Mouse (Mus musculus): ENCODE data around the gene Gm49403. TPM values are rescaled to one million over a fixed set of nuclear protein-coding genes. Genes with fewer than 3 reads are reported as not detected.

The Gm49403 gene
- polyA plus RNA-seq, 1 experiment, result not detected

DNA sequence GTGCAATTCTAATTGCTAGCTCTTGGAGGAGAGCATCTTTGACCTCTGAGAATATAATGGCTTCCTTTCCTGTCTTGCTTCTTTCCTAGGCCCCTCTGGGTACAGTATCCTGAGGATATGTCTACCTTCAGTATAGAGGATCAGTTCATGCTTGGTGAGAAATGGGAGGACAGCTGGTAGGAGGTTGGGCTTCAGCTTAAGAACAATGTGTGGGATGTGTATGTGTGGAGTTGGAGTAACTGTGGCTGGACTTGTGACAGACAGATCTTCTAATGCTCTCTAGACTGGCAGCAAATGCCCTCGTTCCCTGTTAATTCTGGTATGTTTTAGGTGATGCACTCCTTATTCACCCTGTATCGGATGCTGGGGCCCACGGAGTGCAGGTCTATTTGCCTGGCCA is 30.5 kb downstream of the Gm49403 start:
- H3K79me3 ChIP-seq (ENCODE audit: low read depth), result no peaks in the 10 kb centered on the region
- H3K27me3 ChIP-seq (ENCODE audit: control insufficient read depth, insufficient read depth, insufficient read length), result no peaks in the 10 kb centered on the region
- TF ChIP-seq MYOD1 (IDR thresholded peaks at IDR 0.05; ENCODE audit: control insufficient read depth, insufficient read length, low read depth) (no peak), CEBPB (IDR thresholded peaks at IDR 0.05; ENCODE audit: low read depth) (no peak), FOSL1 (IDR thresholded peaks at IDR 0.05; ENCODE audit: insufficient read depth, low read length, poor library complexity, severe bottlenecking) (no peak), CTCF (IDR thresholded peaks at IDR 0.05; ENCODE audit: control insufficient read depth, insufficient read depth, insufficient read length) (no peak), MYOG (IDR thresholded peaks at IDR 0.05; ENCODE audit: control insufficient read depth, extremely low read depth, insufficient read length) (no peak), MAX (IDR thresholded peaks at IDR 0.05) (no peak), USF1 (IDR thresholded peaks at IDR 0.05; ENCODE audit: low read depth) (no peak)
- H3K4me3 ChIP-seq (ENCODE audit: insufficient read depth, poor library complexity, severe bottlenecking), result no peak overlapping the region
- H3K79me2 ChIP-seq (ENCODE audit: control insufficient read depth, insufficient read depth), result no peaks in the 10 kb centered on the region
- H3ac ChIP-seq (ENCODE audit: control insufficient read depth, insufficient read length, low read depth), result no peak overlapping the region
- H3K36me3 ChIP-seq (ENCODE audit: control insufficient read depth, insufficient read depth), result peaks cover 80% of the 10 kb centered on the region

DNA sequence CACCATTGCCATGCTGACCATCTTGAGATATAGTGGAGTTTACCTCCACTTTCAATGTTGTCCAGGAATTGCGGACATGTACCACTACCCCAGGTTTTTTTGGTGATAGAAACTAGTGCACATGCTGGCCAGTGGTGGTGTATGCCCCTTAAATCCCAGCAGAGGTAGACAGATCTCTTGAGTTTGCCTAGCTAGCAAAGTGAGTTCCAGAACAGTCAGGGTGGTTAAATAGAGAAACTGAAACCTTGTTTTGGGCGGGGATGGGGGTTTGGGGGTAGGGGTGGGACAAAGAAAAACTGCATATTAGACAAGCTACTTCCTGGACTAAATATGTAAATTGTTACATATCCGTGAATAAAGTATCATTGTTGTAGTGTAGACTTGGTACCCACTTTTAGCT is 35.3 kb downstream of the Gm49403 start:
- TF ChIP-seq FOSL1 (IDR thresholded peaks at IDR 0.05; ENCODE audit: insufficient read depth, low read length, poor library complexity, severe bottlenecking) (no peak), CEBPB (IDR thresholded peaks at IDR 0.05; ENCODE audit: low read depth) (no peak), MAX (IDR thresholded peaks at IDR 0.05) (no peak), CTCF (IDR thresholded peaks at IDR 0.05; ENCODE audit: control insufficient read depth, insufficient read depth, insufficient read length) (no peak), MYOG (IDR thresholded peaks at IDR 0.05; ENCODE audit: control insufficient read depth, extremely low read depth, insufficient read length) (no peak), MYOD1 (IDR thresholded peaks at IDR 0.05; ENCODE audit: control insufficient read depth, insufficient read length, low read depth) (no peak), USF1 (IDR thresholded peaks at IDR 0.05; ENCODE audit: low read depth) (no peak)
- H3K4me3 ChIP-seq (ENCODE audit: insufficient read depth, poor library complexity, severe bottlenecking), result no peak overlapping the region

DNA sequence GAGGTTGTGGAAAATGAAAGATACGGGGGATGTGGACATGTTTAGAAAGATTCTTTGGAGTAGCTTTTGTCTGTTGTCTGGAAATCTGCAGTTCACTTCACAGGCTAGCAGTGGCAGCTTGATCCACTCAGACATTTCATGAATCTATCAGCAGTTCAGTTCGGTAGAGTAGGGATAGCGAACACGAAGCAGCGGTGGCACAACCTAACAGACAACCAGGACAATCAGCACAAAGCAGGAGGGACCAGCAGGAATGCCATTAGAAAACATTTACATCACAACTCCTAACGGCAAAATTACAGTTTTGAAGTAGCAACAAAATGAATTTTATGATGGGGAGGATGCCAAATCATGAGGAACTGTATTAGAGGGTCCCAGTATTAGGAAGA is 35.9 kb downstream of the Gm49403 start:
- TF ChIP-seq CEBPB (IDR thresholded peaks at IDR 0.05; ENCODE audit: low read depth), result no peak
- no peak for TF ChIP-seq FOSL1 (IDR thresholded peaks at IDR 0.05; ENCODE audit: insufficient read depth, low read length, poor library complexity, severe bottlenecking)
- TF ChIP-seq CTCF (IDR thresholded peaks at IDR 0.05; ENCODE audit: control insufficient read depth, insufficient read depth, insufficient read length), result no peak
- TF ChIP-seq MYOG (IDR thresholded peaks at IDR 0.05; ENCODE audit: control insufficient read depth, extremely low read depth, insufficient read length), result no peak
- no peak for TF ChIP-seq USF1 (IDR thresholded peaks at IDR 0.05; ENCODE audit: low read depth)
- no peak for TF ChIP-seq MAX (IDR thresholded peaks at IDR 0.05)
- H3ac ChIP-seq (ENCODE audit: control insufficient read depth, insufficient read length, low read depth), result no peak overlapping the region
- H3K27me3 ChIP-seq (ENCODE audit: control insufficient read depth, insufficient read depth, insufficient read length), result no peaks in the 10 kb centered on the region
- H3K4me3 ChIP-seq (ENCODE audit: insufficient read depth, poor library complexity, severe bottlenecking), result no peak overlapping the region
- H3K79me2 ChIP-seq (ENCODE audit: control insufficient read depth, insufficient read depth), result peaks cover 42% of the 10 kb centered on the region
- H3K36me3 ChIP-seq (ENCODE audit: control insufficient read depth, insufficient read depth), result peaks cover 49% of the 10 kb centered on the region
- H3K79me3 ChIP-seq (ENCODE audit: low read depth), result peaks cover 30% of the 10 kb centered on the region

More for the DNA sequence above, 35.3 kb downstream of the Gm49403 start:
- H3K36me3 ChIP-seq (ENCODE audit: control insufficient read depth, insufficient read depth), result peaks cover 56% of the 10 kb centered on the region
- peaks cover 30% of the 10 kb centered on the region for H3K79me3 ChIP-seq (ENCODE audit: low read depth)
- H3ac ChIP-seq (ENCODE audit: control insufficient read depth, insufficient read length, low read depth), result no peak overlapping the region
- no peaks in the 10 kb centered on the region for H3K27me3 ChIP-seq (ENCODE audit: control insufficient read depth, insufficient read depth, insufficient read length)
- H3K79me2 ChIP-seq (ENCODE audit: control insufficient read depth, insufficient read depth), result peaks cover 35% of the 10 kb centered on the region

DNA sequence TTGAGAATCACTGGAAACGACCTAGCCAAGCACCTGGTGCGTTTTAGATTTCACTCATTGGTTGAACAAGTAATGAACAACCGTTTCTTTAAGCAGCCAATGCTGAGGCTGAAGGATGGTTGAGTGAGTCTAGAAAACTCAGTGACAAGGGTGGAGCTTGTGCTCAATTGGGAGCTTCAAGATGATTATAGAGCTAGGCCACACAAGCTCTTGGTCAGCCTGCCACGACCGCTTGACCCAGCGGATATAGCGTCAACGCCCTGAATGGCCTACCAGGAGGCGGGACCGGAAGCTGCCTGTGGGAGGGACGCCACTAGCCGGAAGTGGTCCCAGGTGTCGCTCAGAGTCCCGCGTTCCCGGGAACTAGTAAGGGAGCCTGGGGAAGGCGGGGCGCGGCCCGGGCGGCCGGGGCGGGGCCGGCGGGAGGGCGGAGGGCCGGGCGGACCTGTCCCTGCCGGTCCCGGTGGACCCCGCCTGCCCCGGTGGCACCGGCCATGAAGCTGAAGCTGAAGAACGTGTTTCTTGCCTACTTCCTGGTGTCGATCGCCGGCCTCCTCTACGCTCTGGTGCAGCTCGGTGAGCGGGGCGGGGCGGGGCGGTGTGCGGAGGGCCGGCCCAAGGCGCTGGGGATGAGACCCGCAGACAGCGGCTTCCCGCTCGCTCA is 36.5 kb downstream of the Gm49403 start, which contains the start of gene B3gat3:
B3gat3 (plus strand) TSS at position 302 of the 664 bp plus-strand sequence.
- H3K79me2 ChIP-seq (ENCODE audit: control insufficient read depth, insufficient read depth), result peaks cover 42% of the 10 kb centered on the region
- H3K79me3 ChIP-seq (ENCODE audit: low read depth), result peaks cover 30% of the 10 kb centered on the region
- H3ac ChIP-seq (ENCODE audit: control insufficient read depth, insufficient read length, low read depth), result peak within 1 kb of the TSS; percentile 59
- no peaks in the 10 kb centered on the region for H3K27me3 ChIP-seq (ENCODE audit: control insufficient read depth, insufficient read depth, insufficient read length)
- H3K4me3 ChIP-seq (ENCODE audit: insufficient read depth, poor library complexity, severe bottlenecking), result peak within 1 kb of the TSS; percentile 83
- no peak for TF ChIP-seq FOSL1 (IDR thresholded peaks at IDR 0.05; ENCODE audit: insufficient read depth, low read length, poor library complexity, severe bottlenecking)
- no peak for TF ChIP-seq USF1 (IDR thresholded peaks at IDR 0.05; ENCODE audit: low read depth)
- TF ChIP-seq MAX (IDR thresholded peaks at IDR 0.05), result peak; percentile 65
- TF ChIP-seq MYOD1 (IDR thresholded peaks at IDR 0.05; ENCODE audit: control insufficient read depth, insufficient read length, low read depth), result no peak
- TF ChIP-seq MYOG (IDR thresholded peaks at IDR 0.05; ENCODE audit: control insufficient read depth, extremely low read depth, insufficient read length), result no peak
- TF ChIP-seq CTCF (IDR thresholded peaks at IDR 0.05; ENCODE audit: control insufficient read depth, insufficient read depth, insufficient read length), result no peak
- H3K36me3 ChIP-seq (ENCODE audit: control insufficient read depth, insufficient read depth), result peaks cover 44% of the 10 kb centered on the region

DNA sequence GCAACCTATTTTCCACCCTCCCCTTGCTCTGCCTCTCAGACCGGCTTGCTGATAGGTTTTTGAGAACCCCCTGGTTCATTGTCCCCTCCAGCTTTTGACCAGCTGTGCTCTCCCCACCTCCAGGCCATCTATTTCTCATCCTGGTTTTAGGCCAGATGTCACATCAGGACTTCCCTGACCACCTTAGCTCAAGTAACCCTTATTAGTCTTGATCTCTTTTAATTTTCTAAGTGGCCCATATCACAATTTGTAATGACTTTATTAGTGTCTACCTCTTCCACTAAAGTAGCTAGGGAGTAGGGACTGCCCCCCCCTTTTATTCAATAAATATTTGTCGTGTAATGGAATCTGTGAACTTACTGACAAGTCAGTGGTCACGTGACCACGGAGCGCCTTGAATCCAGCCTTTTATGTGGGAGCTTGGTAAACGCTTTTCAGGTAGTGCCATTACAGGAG is 37.1 kb downstream of the Gm49403 start:
- peaks cover 30% of the 10 kb centered on the region for H3K79me3 ChIP-seq (ENCODE audit: low read depth)
- H3K4me3 ChIP-seq (ENCODE audit: insufficient read depth, poor library complexity, severe bottlenecking), result peak overlapping the region; percentile 83
- H3K27me3 ChIP-seq (ENCODE audit: control insufficient read depth, insufficient read depth, insufficient read length), result no peaks in the 10 kb centered on the region
- TF ChIP-seq CEBPB (IDR thresholded peaks at IDR 0.05; ENCODE audit: low read depth) (no peak), MYOD1 (IDR thresholded peaks at IDR 0.05; ENCODE audit: control insufficient read depth, insufficient read length, low read depth) (no peak), FOSL1 (IDR thresholded peaks at IDR 0.05; ENCODE audit: insufficient read depth, low read length, poor library complexity, severe bottlenecking) (no peak), USF1 (IDR thresholded peaks at IDR 0.05; ENCODE audit: low read depth) (peak; percentile 99), MAX (IDR thresholded peaks at IDR 0.05) (no peak), CTCF (IDR thresholded peaks at IDR 0.05; ENCODE audit: control insufficient read depth, insufficient read depth, insufficient read length) (no peak), MYOG (IDR thresholded peaks at IDR 0.05; ENCODE audit: control insufficient read depth, extremely low read depth, insufficient read length) (no peak)
- H3K79me2 ChIP-seq (ENCODE audit: control insufficient read depth, insufficient read depth), result peaks cover 42% of the 10 kb centered on the region
- H3ac ChIP-seq (ENCODE audit: control insufficient read depth, insufficient read length, low read depth), result peak overlapping the region; percentile 59
- H3K36me3 ChIP-seq (ENCODE audit: control insufficient read depth, insufficient read depth), result peaks cover 37% of the 10 kb centered on the region
